Mouse (Mus musculus): ENCODE measurements at regions not wholly inside any gene's neighbourhood (a gene's known extent, or its start where the extent isn't known, plus 50 kb on each side); places are given as distances from the start of the nearest gene placed in this dataset.

- no peak for TF ChIP-seq ZKSCAN1 (IDR thresholded peaks at IDR 0.05; ENCODE audit: low read depth, low read length)
- peak in 1 of 2 experiments; percentile 19; a peak in 1 of 4 replicates for TF ChIP-seq EP300 (IDR thresholded peaks at IDR 0.05; ENCODE audit: low read depth in 1 of 2, low read length in 2 of 2)
- Histone ChIP-seq H3K79me2 (ENCODE audit: control insufficient read depth, insufficient read depth, low read length, poor library complexity) (no peaks in the 10 kb centered on the region), H3K27me3 (ENCODE audit: control insufficient read depth in 1 of 2, insufficient read depth in 2 of 2, low read length in 2 of 2) (no peaks in the 10 kb centered on the region), H3K9ac (ENCODE audit: control insufficient read depth, low read depth, low read length, poor library complexity, severe bottlenecking) (no peak overlapping the region), H3K4me3 (ENCODE audit: control insufficient read depth in 1 of 2, insufficient read depth in 1 of 2, low read depth in 2 of 2, low read length in 2 of 2) (no peak overlapping the region), H3K36me3 (ENCODE audit: control insufficient read depth in 1 of 2, insufficient read depth in 2 of 2, low read length in 2 of 2) (no peaks in the 10 kb centered on the region), H3K4me1 (ENCODE audit: control insufficient read depth in 1 of 2, insufficient read depth in 2 of 2, low read length in 2 of 2) (no peaks in the 10 kb centered on the region; a peak in 1 of 4 replicates), H3K9me3 (replicated peaks; ENCODE audit: insufficient read depth, low read length) (no peaks in the 10 kb centered on the region), H3K27ac (ENCODE audit: control insufficient read depth, low read depth, low read length) (no peak overlapping the region)
- DNase-seq (ENCODE audit: low read depth, low spot score), result peak; percentile 62
These were observed 241.5 kb upstream of the Trib2 start for GRCm38 (mm10) chr12:16058255-16058654.

GRCm38 (mm10) chr12:16056831-16057230 lies 240.1 kb upstream of the Trib2 start:
- Histone ChIP-seq H3K9me3 (replicated peaks; ENCODE audit: insufficient read depth, low read length) (no peaks in the 10 kb centered on the region), H3K4me3 (ENCODE audit: control insufficient read depth in 1 of 2, insufficient read depth in 1 of 2, low read depth in 2 of 2, low read length in 2 of 2) (no peak overlapping the region), H3K27me3 (ENCODE audit: control insufficient read depth in 1 of 2, insufficient read depth in 2 of 2, low read length in 2 of 2) (no peaks in the 10 kb centered on the region), H3K9ac (ENCODE audit: control insufficient read depth, low read depth, low read length, poor library complexity, severe bottlenecking) (no peak overlapping the region), H3K79me2 (ENCODE audit: control insufficient read depth, insufficient read depth, low read length, poor library complexity) (no peaks in the 10 kb centered on the region), H3K36me3 (ENCODE audit: control insufficient read depth in 1 of 2, insufficient read depth in 2 of 2, low read length in 2 of 2) (no peaks in the 10 kb centered on the region; a peak in 1 of 4 replicates), H3K27ac (ENCODE audit: control insufficient read depth, low read depth, low read length) (no peak overlapping the region), H3K4me1 (ENCODE audit: control insufficient read depth in 1 of 2, insufficient read depth in 2 of 2, low read length in 2 of 2) (peaks cover 0 to 6% of the 10 kb centered on the region in 2 experiments; a peak in 2 of 4 replicates)
- TF ChIP-seq CHD1 (IDR thresholded peaks at IDR 0.05; ENCODE audit: low read depth, low read length) (no peak), MAX (IDR thresholded peaks at IDR 0.05; ENCODE audit: low read length) (no peak), UBTF (IDR thresholded peaks at IDR 0.05; ENCODE audit: borderline replicate concordance, insufficient read depth, low read depth, low read length) (no peak), NRF1 (IDR thresholded peaks at IDR 0.05; ENCODE audit: insufficient read depth, low read depth, low read length, poor library complexity, severe bottlenecking) (no peak), RAD21 (IDR thresholded peaks at IDR 0.05; ENCODE audit: low read depth, low read length) (no peak), RCOR1 (IDR thresholded peaks at IDR 0.05; ENCODE audit: low read depth, low read length) (no peak), ETS1 (IDR thresholded peaks at IDR 0.05; ENCODE audit: low read depth, low read length) (no peak), NELFE (IDR thresholded peaks at IDR 0.05; ENCODE audit: low read depth, low read length) (no peak)
- no peak for DNase-seq (ENCODE audit: low read depth, low spot score)

GRCm38 (mm10) chr12:16056216-16056615 lies 239.5 kb upstream of the Trib2 start:
- Histone ChIP-seq H3K27me3 (ENCODE audit: control insufficient read depth in 1 of 2, insufficient read depth in 2 of 2, low read length in 2 of 2) (no peaks in the 10 kb centered on the region), H3K9me3 (replicated peaks; ENCODE audit: insufficient read depth, low read length) (no peaks in the 10 kb centered on the region), H3K36me3 (ENCODE audit: control insufficient read depth in 1 of 2, insufficient read depth in 2 of 2, low read length in 2 of 2) (peaks cover 0 to 2% of the 10 kb centered on the region in 2 experiments; a peak in 2 of 4 replicates), H3K4me1 (ENCODE audit: control insufficient read depth in 1 of 2, insufficient read depth in 2 of 2, low read length in 2 of 2) (peaks cover 0 to 12% of the 10 kb centered on the region in 2 experiments; a peak in 2 of 4 replicates), H3K9ac (ENCODE audit: control insufficient read depth, low read depth, low read length, poor library complexity, severe bottlenecking) (no peak overlapping the region), H3K79me2 (ENCODE audit: control insufficient read depth, insufficient read depth, low read length, poor library complexity) (no peaks in the 10 kb centered on the region), H3K27ac (ENCODE audit: control insufficient read depth, low read depth, low read length) (no peak overlapping the region), H3K4me3 (ENCODE audit: control insufficient read depth in 1 of 2, insufficient read depth in 1 of 2, low read depth in 2 of 2, low read length in 2 of 2) (no peak overlapping the region)
- TF ChIP-seq HCFC1 (IDR thresholded peaks at IDR 0.05; ENCODE audit: low read depth, low read length) (no peak), RCOR1 (IDR thresholded peaks at IDR 0.05; ENCODE audit: low read depth, low read length) (no peak), ZNF384 (IDR thresholded peaks at IDR 0.05; ENCODE audit: low read depth, low read length) (no peak), MYB (IDR thresholded peaks at IDR 0.05; ENCODE audit: low read depth, low read length) (no peak), SIN3A (IDR thresholded peaks at IDR 0.05; ENCODE audit: low read length) (no peak), NRF1 (IDR thresholded peaks at IDR 0.05; ENCODE audit: insufficient read depth, low read depth, low read length, poor library complexity, severe bottlenecking) (no peak), TCF12 (IDR thresholded peaks at IDR 0.05; ENCODE audit: low read depth, low read length) (no peak), POLR2AphosphoS2 (IDR thresholded peaks at IDR 0.05; ENCODE audit: low read length) (no peak), USF1 (IDR thresholded peaks at IDR 0.05; ENCODE audit: low read depth, low read length) (no peak), USF2 (IDR thresholded peaks at IDR 0.05; ENCODE audit: borderline replicate concordance in 1 of 2, insufficient read depth in 1 of 2, low read depth in 1 of 2, low read length in 2 of 2) (no peak), CHD1 (IDR thresholded peaks at IDR 0.05; ENCODE audit: low read depth, low read length) (no peak), CHD2 (IDR thresholded peaks at IDR 0.05; ENCODE audit: low read length) (no peak), GATA1 (IDR thresholded peaks at IDR 0.05; ENCODE audit: low read depth, low read length) (no peak), ZC3H11A (IDR thresholded peaks at IDR 0.05; ENCODE audit: low read depth, low read length) (no peak)
- DNase-seq (ENCODE audit: low read depth, low spot score), result no peak

All from MEL (cell line).